Mouse (Mus musculus) CD4-positive, CD25-positive, alpha-beta regulatory T cell, adult 2 months (primary cell): Measurements from ENCODE around the gene Farp1.

Experiments
- DNase-seq: peaks from one replicate; pipeline ENCODE4 v3.0.0-alpha.2; 2012; ENCODE audit warnings: low read depth, low spot score

The Farp1 gene

GRCm38 (mm10) chr14:121145291-121145690, 110.3 kb downstream of the Farp1 start:
- DNase-seq: no peak

- DNase-seq: no peak
Observed at GRCm38 (mm10) chr14:121145698-121146097, 110.7 kb downstream of the Farp1 start.

- DNase-seq: peak; percentile 13
Observed at GRCm38 (mm10) chr14:121146213-121146612, 111.2 kb downstream of the Farp1 start.

- DNase-seq: peak; percentile 30
Observed at GRCm38 (mm10) chr14:121147026-121147425, 112.0 kb downstream of the Farp1 start.

GRCm38 (mm10) chr14:121148088-121148785, 113.2 kb downstream of the Farp1 start:
- no peak for DNase-seq

GRCm38 (mm10) chr14:121149984-121150383, 115.0 kb downstream of the Farp1 start:
- no peak for DNase-seq

GRCm38 (mm10) chr14:121151837-121152236, 116.8 kb downstream of the Farp1 start:
- no peak for DNase-seq

GRCm38 (mm10) chr14:121152771-121153170, 117.8 kb downstream of the Farp1 start:
- DNase-seq: no peak

- no peak for DNase-seq
Observed at GRCm38 (mm10) chr14:121153260-121153659, 118.3 kb downstream of the Farp1 start.

GRCm38 (mm10) chr14:121155173-121155572, 120.2 kb downstream of the Farp1 start:
- no peak for DNase-seq

GRCm38 (mm10) chr14:121158616-121159015, 123.6 kb downstream of the Farp1 start:
- DNase-seq: no peak

GRCm38 (mm10) chr14:121162822-121163221, 127.8 kb downstream of the Farp1 start:
- DNase-seq: no peak

- DNase-seq: peak; percentile 15
Observed at GRCm38 (mm10) chr14:121164866-121165265, 129.9 kb downstream of the Farp1 start.

- DNase-seq: no peak
Observed at GRCm38 (mm10) chr14:121165408-121166037, 130.5 kb downstream of the Farp1 start.

- no peak for DNase-seq
Observed at GRCm38 (mm10) chr14:121166038-121166436, 131.0 kb downstream of the Farp1 start.

GRCm38 (mm10) chr14:121168716-121169115, 133.7 kb downstream of the Farp1 start:
- DNase-seq: no peak

- DNase-seq: no peak
Observed at GRCm38 (mm10) chr14:121170321-121170720, 135.3 kb downstream of the Farp1 start.

- DNase-seq: no peak
Observed at GRCm38 (mm10) chr14:121172065-121173036, 137.4 kb downstream of the Farp1 start.

- peak; percentile 34 for DNase-seq
Observed at GRCm38 (mm10) chr14:121175385-121175784, 140.4 kb downstream of the Farp1 start.

GRCm38 (mm10) chr14:121175861-121176260, 140.9 kb downstream of the Farp1 start:
- no peak for DNase-seq

GRCm38 (mm10) chr14:121177907-121178306, 142.9 kb downstream of the Farp1 start:
- no peak for DNase-seq

GRCm38 (mm10) chr14:121180611-121181010, 145.6 kb downstream of the Farp1 start:
- no peak for DNase-seq
